Mouse (Mus musculus): Measurements from ENCODE around the gene Bmper. TPM values are rescaled to one million over a fixed set of nuclear protein-coding genes. Genes with fewer than 3 reads are reported as not detected.

Bmper gene
- polyA plus RNA-seq, 1 experiment, result not detected

GRCm38 (mm10) chr9:23250026-23250425 is 27.1 kb downstream of the Bmper start:
- no peak overlapping the region for H3K27ac ChIP-seq (ENCODE audit: insufficient read depth, low read depth, low read length)
- TF ChIP-seq POLR2A (IDR thresholded peaks at IDR 0.05; ENCODE audit: insufficient read depth, low read depth, low read length), result no peak
- TF ChIP-seq CTCF (IDR thresholded peaks at IDR 0.05; ENCODE audit: insufficient read depth, low read depth, low read length), result peak; percentile 65
- WGBS, result 26% methylated on average over 5 of the region's 5 CpGs
- H3K4me3 ChIP-seq (ENCODE audit: insufficient read depth, low read depth, low read length), result no peak overlapping the region
- no peaks in the 10 kb centered on the region; the same call in 1 of the 2 replicates for H3K4me1 ChIP-seq (ENCODE audit: control insufficient read depth, insufficient read depth, low read length)

- no peak overlapping the region for H3K27ac ChIP-seq (ENCODE audit: insufficient read depth, low read depth, low read length)
- 76% methylated on average over 6 of the region's 6 CpGs for WGBS
- no peaks in the 10 kb centered on the region; the same call in 1 of the 2 replicates for H3K4me1 ChIP-seq (ENCODE audit: control insufficient read depth, insufficient read depth, low read length)
- H3K4me3 ChIP-seq (ENCODE audit: insufficient read depth, low read depth, low read length), result no peak overlapping the region
- TF ChIP-seq CTCF (IDR thresholded peaks at IDR 0.05; ENCODE audit: insufficient read depth, low read depth, low read length) (no peak), POLR2A (IDR thresholded peaks at IDR 0.05; ENCODE audit: insufficient read depth, low read depth, low read length) (no peak)
These were observed 28.1 kb downstream of the Bmper start for GRCm38 (mm10) chr9:23251001-23251400.

GRCm38 (mm10) chr9:23253624-23254023 is 30.7 kb downstream of the Bmper start:
- no peak overlapping the region for H3K27ac ChIP-seq (ENCODE audit: insufficient read depth, low read depth, low read length)
- 75% methylated on average over 6 of the region's 6 CpGs for WGBS
- no peak overlapping the region for H3K4me3 ChIP-seq (ENCODE audit: insufficient read depth, low read depth, low read length)
- TF ChIP-seq POLR2A (IDR thresholded peaks at IDR 0.05; ENCODE audit: insufficient read depth, low read depth, low read length), result no peak
- no peaks in the 10 kb centered on the region; the same call in 1 of the 2 replicates for H3K4me1 ChIP-seq (ENCODE audit: control insufficient read depth, insufficient read depth, low read length)

GRCm38 (mm10) chr9:23254237-23255214 is 31.6 kb downstream of the Bmper start:
- Histone ChIP-seq H3K4me1 (ENCODE audit: control insufficient read depth, insufficient read depth, low read length) (no peaks in the 10 kb centered on the region; the same call in 1 of the 2 replicates), H3K4me3 (ENCODE audit: insufficient read depth, low read depth, low read length) (peak overlapping the region; percentile 14), H3K27ac (ENCODE audit: insufficient read depth, low read depth, low read length) (no peak overlapping the region)
- WGBS, result 29% methylated on average over 37 of the region's 37 CpGs
- no peak for TF ChIP-seq CTCF (IDR thresholded peaks at IDR 0.05; ENCODE audit: insufficient read depth, low read depth, low read length)
- TF ChIP-seq POLR2A (IDR thresholded peaks at IDR 0.05; ENCODE audit: insufficient read depth, low read depth, low read length), result no peak

GRCm38 (mm10) chr9:23255841-23256240 is 33.0 kb downstream of the Bmper start:
- 81% methylated on average over 2 of the region's 2 CpGs for WGBS

GRCm38 (mm10) chr9:23256576-23256975 is 33.7 kb downstream of the Bmper start:
- Histone ChIP-seq H3K4me3 (ENCODE audit: insufficient read depth, low read depth, low read length) (no peak overlapping the region), H3K27ac (ENCODE audit: insufficient read depth, low read depth, low read length) (no peak overlapping the region), H3K4me1 (ENCODE audit: control insufficient read depth, insufficient read depth, low read length) (no peaks in the 10 kb centered on the region; the same call in 1 of the 2 replicates)
- 90% methylated on average over 2 of the region's 2 CpGs for WGBS
- TF ChIP-seq CTCF (IDR thresholded peaks at IDR 0.05; ENCODE audit: insufficient read depth, low read depth, low read length) (no peak), POLR2A (IDR thresholded peaks at IDR 0.05; ENCODE audit: insufficient read depth, low read depth, low read length) (no peak)

More at GRCm38 (mm10) chr9:23255841-23256240, 33.0 kb downstream of the Bmper start:
- H3K4me3 ChIP-seq (ENCODE audit: insufficient read depth, low read depth, low read length), result no peak overlapping the region
- TF ChIP-seq POLR2A (IDR thresholded peaks at IDR 0.05; ENCODE audit: insufficient read depth, low read depth, low read length), result no peak
- TF ChIP-seq CTCF (IDR thresholded peaks at IDR 0.05; ENCODE audit: insufficient read depth, low read depth, low read length), result no peak
- no peaks in the 10 kb centered on the region; the same call in 1 of the 2 replicates for H3K4me1 ChIP-seq (ENCODE audit: control insufficient read depth, insufficient read depth, low read length)
- H3K27ac ChIP-seq (ENCODE audit: insufficient read depth, low read depth, low read length), result no peak overlapping the region

- whole genome bisulfite sequencing, result 81% methylated on average over 3 of the region's 3 CpGs
- H3K27ac ChIP-seq (ENCODE audit: insufficient read depth, low read depth, low read length), result no peak overlapping the region
These were observed 39.0 kb downstream of the Bmper start for GRCm38 (mm10) chr9:23261834-23262233.

DNA sequence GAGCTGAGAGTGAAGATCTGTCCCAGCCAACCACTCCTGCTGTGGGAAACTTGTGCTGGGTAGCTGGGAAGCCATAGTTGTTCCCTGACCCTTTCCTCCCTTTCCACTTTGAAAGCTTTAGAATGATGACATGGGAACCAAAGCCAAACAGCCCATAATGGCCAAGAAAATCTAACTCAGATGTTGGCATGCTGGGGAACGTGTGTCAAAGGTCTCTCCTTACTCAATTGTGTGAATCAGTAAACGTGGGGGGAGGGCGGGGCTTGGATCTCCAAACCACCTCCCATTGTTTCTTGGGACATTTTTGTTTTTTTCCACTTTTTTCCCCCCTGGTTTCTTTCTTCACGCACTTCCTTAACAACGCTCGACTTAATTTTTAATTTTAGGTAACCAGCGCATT is 40.0 kb downstream of the Bmper start:
- no peak for TF ChIP-seq CTCF (IDR thresholded peaks at IDR 0.05; ENCODE audit: insufficient read depth, low read depth, low read length)
- TF ChIP-seq POLR2A (IDR thresholded peaks at IDR 0.05; ENCODE audit: insufficient read depth, low read depth, low read length), result no peak
- no peaks in the 10 kb centered on the region for H3K4me1 ChIP-seq (ENCODE audit: control insufficient read depth, insufficient read depth, low read length)
- no peak overlapping the region for H3K4me3 ChIP-seq (ENCODE audit: insufficient read depth, low read depth, low read length)
- WGBS, result 84% methylated on average over 7 of the region's 7 CpGs
- H3K27ac ChIP-seq (ENCODE audit: insufficient read depth, low read depth, low read length), result no peak overlapping the region

More at GRCm38 (mm10) chr9:23261834-23262233, 39.0 kb downstream of the Bmper start:
- Histone ChIP-seq H3K4me3 (ENCODE audit: insufficient read depth, low read depth, low read length) (no peak overlapping the region), H3K4me1 (ENCODE audit: control insufficient read depth, insufficient read depth, low read length) (no peaks in the 10 kb centered on the region)
- TF ChIP-seq POLR2A (IDR thresholded peaks at IDR 0.05; ENCODE audit: insufficient read depth, low read depth, low read length) (no peak), CTCF (IDR thresholded peaks at IDR 0.05; ENCODE audit: insufficient read depth, low read depth, low read length) (no peak)

- no peak for TF ChIP-seq CTCF (IDR thresholded peaks at IDR 0.05; ENCODE audit: insufficient read depth, low read depth, low read length)
- TF ChIP-seq POLR2A (IDR thresholded peaks at IDR 0.05; ENCODE audit: insufficient read depth, low read depth, low read length), result no peak
- WGBS, result 76% methylated on average over 4 of the region's 4 CpGs
- H3K4me1 ChIP-seq (ENCODE audit: control insufficient read depth, insufficient read depth, low read length), result no peaks in the 10 kb centered on the region
- no peak overlapping the region for H3K27ac ChIP-seq (ENCODE audit: insufficient read depth, low read depth, low read length)
- no peak overlapping the region for H3K4me3 ChIP-seq (ENCODE audit: insufficient read depth, low read depth, low read length)
These were observed 41.6 kb downstream of the Bmper start for GRCm38 (mm10) chr9:23264471-23264870.
